Mouse (Mus musculus) cerebellum, postnatal 10 days (tissue): ENCODE measurements at regions not wholly inside any gene's neighbourhood (a gene's known extent, or its start where the extent isn't known, plus 50 kb on each side); places are given as distances from the start of the nearest gene placed in this dataset.
A peak's percentile ranks its signal among the peaks of the same experiment; 100 is the strongest.

ENCODE experiments used
- DNase-seq, 2 experiments: peaks; one replicate each; pipeline ENCODE4 v3.0.0; 2021; ENCODE audit warnings: mixed read lengths in 2 of 2

DNA sequence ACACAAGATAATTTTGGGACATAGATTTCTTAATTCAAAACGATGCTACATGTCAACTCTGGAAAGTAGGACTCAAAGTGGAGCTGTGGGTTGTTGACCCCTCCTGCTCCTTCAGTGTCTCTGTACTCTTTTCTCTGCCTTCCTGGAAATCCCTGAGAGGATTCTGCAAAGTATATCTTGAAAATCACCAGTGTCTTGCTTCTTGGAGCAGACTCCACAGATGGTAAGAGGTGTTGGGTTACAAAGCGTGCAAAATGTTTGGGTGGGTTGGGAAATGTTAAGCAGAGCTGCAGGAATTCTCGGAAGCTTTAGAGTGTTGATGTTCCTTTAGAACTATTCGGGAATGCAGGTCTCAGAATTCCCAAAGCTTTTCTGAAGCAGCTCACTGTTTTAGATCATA, 61.5 kb upstream of the Abcb5 start:
- no peak for DNase-seq

DNA sequence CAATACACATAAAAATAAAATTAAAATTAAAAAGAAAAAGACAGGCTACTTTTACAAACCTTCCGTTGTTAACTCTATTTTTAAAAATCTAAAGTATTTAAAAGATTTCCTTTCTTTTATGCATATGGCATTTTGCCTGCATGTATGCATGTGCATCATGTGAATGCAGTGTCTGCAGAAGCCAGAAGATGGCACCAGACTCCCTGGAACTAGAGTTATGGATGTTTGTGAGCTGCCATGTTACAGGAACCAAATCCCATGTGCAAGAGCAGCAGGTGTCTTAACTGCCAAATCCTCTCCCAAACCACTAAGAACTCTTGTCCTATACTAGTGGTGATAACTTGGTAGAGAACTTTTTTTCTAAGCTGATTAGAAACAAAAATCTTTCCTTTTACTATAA, 60.1 kb upstream of the Abcb5 start:
- peak; percentile 71 to 75 for DNase-seq

DNA sequence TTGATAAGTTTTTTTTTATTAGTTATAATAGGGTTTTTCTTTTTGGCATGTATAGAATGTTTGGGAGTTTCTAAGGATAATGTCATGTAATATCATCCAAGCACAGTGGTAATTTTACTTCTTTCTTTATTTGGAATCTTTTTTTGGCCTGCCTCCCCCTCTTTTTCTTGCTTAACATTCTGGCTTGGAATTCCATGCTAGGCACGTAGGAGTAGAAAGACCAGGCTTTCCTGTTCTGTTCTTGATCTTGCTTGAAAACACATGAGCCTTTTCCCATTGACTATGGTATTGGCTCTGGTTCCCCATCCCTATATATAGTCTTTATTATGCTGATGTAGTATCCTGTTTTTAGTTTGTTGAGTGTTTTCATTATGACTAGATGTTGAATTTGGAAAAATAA, 57.8 kb upstream of the Abcb5 start:
- no peak for DNase-seq
